Comparison of ENCODE assay signal across 11 mouse cellular contexts in the genomic region with DNA sequence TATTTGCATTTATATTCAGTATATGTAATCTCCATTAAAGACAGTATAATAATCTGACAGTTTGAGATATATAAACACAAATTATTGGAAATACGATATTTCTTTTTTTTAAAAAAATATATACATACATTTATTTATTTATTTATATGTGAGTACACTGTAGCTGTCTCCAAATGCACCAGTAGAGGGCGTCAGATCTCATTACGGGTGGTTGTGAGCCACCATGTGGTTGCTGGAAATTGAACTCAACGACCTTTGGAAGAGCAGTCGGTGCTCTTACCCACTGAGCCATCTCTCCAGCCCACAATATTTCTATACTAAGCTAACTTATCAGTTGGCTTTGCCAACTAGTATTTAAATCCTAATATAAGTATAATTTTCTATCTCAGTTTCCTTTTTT. TPM values are rescaled to one million over a fixed set of nuclear protein-coding genes. Genes with fewer than 3 reads are reported as not detected.
A peak's percentile ranks its signal among the peaks of the same experiment; 100 is the strongest.
DNase-seq lines count a peak whose midpoint lies in the region; TF ChIP-seq lines count a peak whose summit lies in the region.
"Had no signal": no experiment of that assay in that cellular context is flagged by ENCODE, and none has a peak within 500 bp of the region (broad histone marks: within the 10 kb centered on the region; RNA-seq: fewer than 3 reads in every experiment).

No protein-coding gene starts in this region.

- TF ChIP-seq CTCF in layer of hippocampus, adult 2 months (conservative IDR thresholded peaks at IDR 0.05) = peak; percentile 77

- H3K4me3 ChIP-seq in layer of hippocampus, adult 2 months = no peak overlapping the region
- H3K4me3 ChIP-seq: erythroblast, embryonic 14.5 days; limb, embryonic 13.5 days had no signal

- H3K27ac ChIP-seq in layer of hippocampus, adult 2 months = no peak overlapping the region
- H3K27ac ChIP-seq: limb, embryonic 13.5 days had no signal

- peak; percentile 15 to 75 for DNase-seq in adrenal gland, adult (ENCODE audit: inconsistent age in 2 of 2, low spot score in 1 of 2)
- DNase-seq in adrenal gland, adult 2 months = no peak
- no peak for DNase-seq in layer of hippocampus, adult 2 months (ENCODE audit: low spot score in 2 of 2)
- no peak for DNase-seq in layer of hippocampus, postnatal 10 days (ENCODE audit: low spot score in 2 of 2)
- peak; percentile 29 for DNase-seq in c-Kit-positive CD71-positive TER-119-positive erythroid progenitor cells, embryonic 14.5 days (ENCODE audit: low spot score)
- DNase-seq in retina, embryonic 14.5 days (ENCODE audit: low spot score) = peak; percentile 62
- DNase-seq in frontal cortex, postnatal 14 days (ENCODE audit: low spot score in 2 of 2) = no peak
- DNase-seq in gastrocnemius, postnatal 4 days (ENCODE audit: low spot score in 2 of 2) = no peak

RNA-seq across cellular contexts. Expression of gene Gm49321, which starts 6.2 kb away (rescaled TPM):
- total RNA-seq in adrenal gland, adult 2 months (2021) = 1 to 10 TPM; 5.6 to 7.4 TPM
- polyA plus RNA-seq in adrenal gland, adult 2 months (2012; rRNA removed) = not detected in 2 replicates
- 10 to 100 TPM; 12.7 to 13.8 TPM for total RNA-seq in layer of hippocampus, adult 2 months (2021)
- total RNA-seq in layer of hippocampus, postnatal 10 days (2021) = 10 to 100 TPM in 1 of 2 experiments, 1 to 10 TPM in 1; 4.9 to 12.5 TPM
- 1 to 10 TPM; 3.1 to 3.7 TPM for total RNA-seq in gastrocnemius, postnatal 4 days (2021)
- polyA plus RNA-seq: C2C12; erythroblast, embryonic 14.5 days had no signal

RNA-seq across cellular contexts. Expression of gene Hif1a, which starts 30.1 kb away (rescaled TPM):
- total RNA-seq in adrenal gland, adult 2 months (2021) = 10 to 100 TPM; 58.1 to 58.5 TPM
- polyA plus RNA-seq in adrenal gland, adult 2 months (2012; rRNA removed) = 31.6 and 42.5 TPM in 2 replicates
- total RNA-seq in layer of hippocampus, adult 2 months (2021) = 10 to 100 TPM; 56.1 to 57.8 TPM
- total RNA-seq in layer of hippocampus, postnatal 10 days (2021) = 10 to 100 TPM; 62.4 to 64.4 TPM
- total RNA-seq in gastrocnemius, postnatal 4 days (2021) = 10 to 100 TPM; 47.6 to 52.4 TPM

RNA-seq across cellular contexts. Expression of gene Snapc1, which starts 33.0 kb away (rescaled TPM):
- total RNA-seq in adrenal gland, adult 2 months (2021) = 10 to 100 TPM; 16.9 to 18.2 TPM
- polyA plus RNA-seq in adrenal gland, adult 2 months (2012; rRNA removed) = 12.5 and 15.4 TPM in 2 replicates
- total RNA-seq in layer of hippocampus, adult 2 months (2021) = 10 to 100 TPM; 34.5 to 35.7 TPM
- total RNA-seq in layer of hippocampus, postnatal 10 days (2021) = 10 to 100 TPM; 27.4 to 34.5 TPM
- 10 to 100 TPM in 1 of 2 experiments, 1 to 10 TPM in 1; 8.8 to 10.1 TPM for total RNA-seq in gastrocnemius, postnatal 4 days (2021)

Comparison
In these comparisons a context has a peak if more than half of its experiments do, and no peak if none do; other contexts are left out.
1. DNase-seq: peak in adrenal gland, adult (2 of 2), c-Kit-positive CD71-positive TER-119-positive erythroid progenitor cells, embryonic 14.5 days (single experiment) and retina, embryonic 14.5 days (single experiment); none in adrenal gland, adult 2 months (single experiment), layer of hippocampus, adult 2 months (0 of 2), layer of hippocampus, postnatal 10 days (0 of 2), frontal cortex, postnatal 14 days (0 of 2) and gastrocnemius, postnatal 4 days (0 of 2).